Mouse (Mus musculus) urinary bladder, postnatal 14 days (tissue): Measurements from ENCODE around the gene Tcea3.

Experiments used
- DNase-seq: peaks from one replicate; pipeline ENCODE4 v3.0.0; 2021; ENCODE audit warnings: low spot score

Gene Tcea3

GRCm38 (mm10) chr4:136247729-136248463 lies at the start of gene Tcea3:
Tcea3 (plus strand) TSS chr4:136247729.
- DNase-seq: peak; percentile 62

GRCm38 (mm10) chr4:136198846-136199245 lies 48.7 kb upstream of the Tcea3 start:
- DNase-seq: no peak

GRCm38 (mm10) chr4:136199562-136200292 lies 47.8 kb upstream of the Tcea3 start:
- peak; percentile 55 for DNase-seq

- peak; percentile 78 for DNase-seq
Observed at GRCm38 (mm10) chr4:136202509-136202908, 45.0 kb upstream of the Tcea3 start.

DNA sequence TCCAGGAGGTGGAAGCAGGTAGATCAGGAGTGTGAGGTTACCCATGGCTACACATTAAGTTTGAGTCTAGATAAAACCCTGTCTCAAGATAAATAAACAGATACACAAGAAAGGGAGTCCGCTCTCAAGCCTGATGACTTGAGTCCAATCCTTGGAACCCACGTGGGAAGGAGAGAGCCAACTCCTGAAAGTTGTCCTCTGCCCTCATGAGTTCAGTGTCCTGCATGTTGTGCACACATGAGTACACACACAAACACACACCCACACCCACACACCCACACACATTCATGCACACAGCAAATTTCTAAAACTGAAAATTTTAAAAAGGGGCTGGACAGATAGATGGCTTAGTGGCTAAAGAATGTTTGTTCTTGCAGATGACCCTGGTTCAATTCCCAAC lies 42.8 kb upstream of the Tcea3 start:
- DNase-seq: no peak

GRCm38 (mm10) chr4:136206033-136206893 lies 41.3 kb upstream of the Tcea3 start, which contains the start of gene Asap3:
Asap3 (plus strand) TSS chr4:136206365.
- peak; percentile 99 for DNase-seq

- no peak for DNase-seq
Observed at GRCm38 (mm10) chr4:136206943-136207342, 40.6 kb upstream of the Tcea3 start.

DNA sequence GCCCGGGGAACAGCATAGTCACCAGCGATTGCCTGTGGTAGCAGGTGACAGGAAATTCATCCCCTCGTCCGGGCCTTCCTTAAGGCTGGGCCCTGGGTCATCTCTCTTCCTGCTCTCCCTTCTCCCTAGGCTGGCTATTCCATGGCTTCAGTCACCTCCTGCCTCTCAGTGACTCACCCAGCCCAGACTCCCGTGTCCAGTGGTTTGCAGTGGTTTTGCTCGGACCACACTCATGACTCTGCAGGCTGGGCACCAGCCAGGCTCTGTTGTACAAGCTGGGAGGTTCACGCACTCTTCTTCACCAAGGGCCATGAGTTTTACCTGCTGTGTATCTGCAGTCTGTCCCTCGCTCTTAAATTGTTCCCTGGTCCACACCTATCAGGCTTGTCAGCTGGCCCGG lies 36.6 kb upstream of the Tcea3 start:
- no peak for DNase-seq

GRCm38 (mm10) chr4:136213629-136214028 lies 33.9 kb upstream of the Tcea3 start:
- DNase-seq: peak; percentile 48

DNA sequence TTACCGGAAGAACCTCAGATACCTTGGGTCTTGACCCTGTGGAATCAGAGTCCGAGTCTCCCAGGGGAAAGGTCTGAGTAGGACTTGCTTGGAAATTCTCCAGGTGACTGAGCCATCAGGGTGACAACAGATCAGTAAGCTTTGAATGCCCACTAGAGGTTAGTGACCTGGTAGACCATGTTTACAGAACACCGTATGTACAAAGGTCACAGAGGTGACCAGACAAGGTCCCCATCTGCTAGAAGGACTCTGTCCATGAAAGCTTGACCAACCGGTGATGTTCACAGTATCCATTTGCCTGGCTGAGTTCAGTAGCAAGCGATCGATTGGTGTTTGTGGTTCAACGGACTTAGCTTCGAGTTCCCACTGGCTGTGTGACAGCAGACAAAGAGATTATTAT lies 32.7 kb upstream of the Tcea3 start:
- DNase-seq: no peak

- DNase-seq: no peak
Observed at GRCm38 (mm10) chr4:136215576-136215975, 32.0 kb upstream of the Tcea3 start.

GRCm38 (mm10) chr4:136217063-136217462 lies 30.5 kb upstream of the Tcea3 start:
- no peak for DNase-seq

GRCm38 (mm10) chr4:136218595-136219214 lies 28.8 kb upstream of the Tcea3 start:
- peak; percentile 83 for DNase-seq

- DNase-seq: no peak
Observed at GRCm38 (mm10) chr4:136220133-136220775, 27.3 kb upstream of the Tcea3 start.

DNA sequence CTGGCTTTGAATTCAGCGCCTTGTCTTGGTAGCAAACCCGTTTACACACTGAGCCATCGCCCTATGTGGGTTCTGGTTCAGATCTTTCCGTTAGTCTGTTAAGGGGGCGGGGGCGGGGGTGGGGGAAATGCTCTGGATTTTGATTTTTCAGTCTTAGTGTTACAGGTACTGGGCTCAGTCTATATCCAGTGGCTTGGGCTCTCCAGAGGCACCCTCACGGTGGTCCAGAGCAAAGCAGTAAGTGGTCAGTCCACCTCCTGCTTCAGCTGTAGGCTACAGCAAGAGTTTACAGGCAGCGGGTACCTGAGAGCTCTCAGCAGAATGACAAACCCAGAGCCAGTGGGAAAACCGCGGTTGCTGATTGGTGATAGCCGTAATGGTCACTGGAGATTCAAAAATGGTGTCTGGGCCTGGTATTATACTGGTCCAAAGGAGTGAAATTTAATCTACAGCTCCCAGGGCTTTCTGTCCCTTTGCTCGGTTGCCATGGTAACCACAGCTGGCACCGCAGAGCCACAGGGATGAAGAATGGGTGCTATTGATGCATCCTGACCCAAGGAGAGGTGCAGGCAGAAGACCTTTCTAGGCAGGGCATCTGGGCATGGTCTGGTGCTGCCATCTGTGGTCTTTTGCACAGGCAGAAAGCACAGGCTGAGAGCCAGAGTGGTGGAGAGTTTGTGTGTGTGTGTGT lies 23.8 kb upstream of the Tcea3 start:
- no peak for DNase-seq

DNA sequence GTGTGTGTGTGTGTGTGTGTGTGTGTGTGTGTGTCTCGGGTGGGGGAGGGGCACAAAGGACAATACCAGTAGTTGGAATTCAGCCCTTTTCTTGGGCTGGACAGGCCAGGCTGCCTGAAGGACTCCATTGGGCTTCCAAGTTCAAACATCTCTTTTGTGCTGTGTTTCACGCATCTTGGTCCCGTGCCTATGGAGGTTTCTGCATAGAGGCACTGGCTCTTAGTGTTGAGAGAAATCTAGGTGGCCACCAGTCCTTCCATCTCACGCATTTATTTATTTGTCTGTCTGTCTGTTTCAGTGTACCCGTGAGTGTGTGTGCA lies 23.3 kb upstream of the Tcea3 start:
- no peak for DNase-seq

- DNase-seq: no peak
Observed at GRCm38 (mm10) chr4:136224677-136225460, 22.7 kb upstream of the Tcea3 start.

DNA sequence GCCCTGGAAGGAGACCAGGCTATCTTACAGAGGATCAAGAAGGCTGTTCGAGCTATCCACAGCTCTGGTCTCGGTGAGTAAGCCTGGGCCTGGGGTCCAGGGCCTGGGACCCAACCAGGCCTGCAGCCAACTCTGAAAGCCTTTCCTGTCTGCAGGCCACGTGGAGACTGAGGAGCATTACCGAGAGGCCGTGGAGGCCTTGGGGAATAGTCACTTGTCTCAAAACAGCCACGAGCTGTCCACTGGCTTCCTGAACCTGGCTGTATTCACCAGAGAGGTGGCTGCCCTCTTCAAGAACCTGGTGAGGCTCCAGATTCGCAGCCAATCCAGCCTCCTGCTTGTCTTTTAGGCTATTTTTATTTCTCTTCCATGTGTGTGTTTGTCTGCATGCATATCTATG lies 20.1 kb upstream of the Tcea3 start:
- no peak for DNase-seq

GRCm38 (mm10) chr4:136228640-136229039 lies 18.9 kb upstream of the Tcea3 start:
- peak; percentile 76 for DNase-seq

- no peak for DNase-seq
Observed at GRCm38 (mm10) chr4:136238669-136239068, 8.9 kb upstream of the Tcea3 start.
